Mouse (Mus musculus) stomach, postnatal 0 days (tissue): ENCODE measurements around the gene Gm36210. TPM values are rescaled to one million over a fixed set of nuclear protein-coding genes. Genes with fewer than 3 reads are reported as not detected.

ENCODE experiments used
- ATAC-seq: fragments of 200-750 bp; cut with Nextera tagmentation; 2 replicates; pipeline ENCODE4 v1.8.0; 2017; ENCODE audit not compliant: low FRiP score, low TSS enrichment
- DNase-seq: peaks from one replicate; pipeline ENCODE4 v3.0.0-alpha.2; 2016; ENCODE audit warnings: low spot score
- H3K27ac ChIP-seq: fragments of 300-500 bp; sonication (generic); replicated peaks from 2 replicates; pipeline ENCODE4 v1.5.1; 2014; ENCODE audit warnings: mild to moderate bottlenecking, control low read depth
- H3K27me3 ChIP-seq: fragments of 300-500 bp; sonication (generic); 2 replicates; pipeline ENCODE4 v1.6.1; 2014; ENCODE audit warnings: low read length; ENCODE audit not compliant: control insufficient read depth, insufficient read depth
- H3K36me3 ChIP-seq: fragments of 300-500 bp; sonication (generic); 2 replicates; pipeline ENCODE4 v1.6.1; 2014; ENCODE audit warnings: low read length, mixed read lengths; ENCODE audit not compliant: control insufficient read depth, insufficient read depth
- H3K4me1 ChIP-seq: fragments of 300-500 bp; sonication (generic); replicated peaks from 2 replicates; pipeline ENCODE4 v1.6.1; 2014; ENCODE audit warnings: antibody characterized with exemption; ENCODE audit not compliant: control insufficient read depth, insufficient read depth
- H3K4me2 ChIP-seq: fragments of 300-500 bp; sonication (generic); replicated peaks from 2 replicates; pipeline ENCODE4 v1.6.1; 2014; ENCODE audit warnings: low read depth, mild to moderate bottlenecking, control low read depth, moderate library complexity
- H3K4me3 ChIP-seq: fragments of 300-500 bp; sonication (generic); 2 replicates; pipeline ENCODE4 v1.5.1; 2014; ENCODE audit warnings: low read depth, low read length, control low read depth
- H3K9ac ChIP-seq: fragments of 300-500 bp; sonication (generic); 2 replicates; pipeline ENCODE4 v1.6.1; 2014; ENCODE audit warnings: mild to moderate bottlenecking, low read length, control low read depth, mixed read lengths
- H3K9me3 ChIP-seq: fragments of 300-500 bp; sonication (generic); 2 replicates; pipeline ENCODE4 v1.6.1; 2016; ENCODE audit warnings: low read length; ENCODE audit not compliant: control insufficient read depth
- CTCF ChIP-seq: IDR thresholded peaks from 2 replicates; pipeline ENCODE4 v1.5.1; 2016; ENCODE audit warnings: antibody characterized with exemption, low read depth, mild to moderate bottlenecking, moderate library complexity
- EP300 ChIP-seq: optimal IDR thresholded peaks from 2 replicates; pipeline ENCODE3; 2016; ENCODE audit warnings: antibody characterized with exemption
- WGBS: fragments of 180-500 bp; shearing (Covaris S2); extraction: QIAGEN DNeasy Blood & Tissue Kit; methylation state at CpG from one replicate; pipeline ENCODE4 v1.1.7; 2014; 5-methylcytosine and 5-hydroxymethylcytosine counted together
- polyA plus RNA-seq: library from polyadenylated mRNA; unstranded; fragments of >200 nt; fragmentation: Nextera tagmentation; extraction: Ambion mirVana; gene quantifications from 2 replicates; pipeline ENCODE4 v1.2.1, GENCODE M21; 2015

Gene Gm36210
- polyA plus RNA-seq, 1 experiment from 2014 or later: not detected

DNA sequence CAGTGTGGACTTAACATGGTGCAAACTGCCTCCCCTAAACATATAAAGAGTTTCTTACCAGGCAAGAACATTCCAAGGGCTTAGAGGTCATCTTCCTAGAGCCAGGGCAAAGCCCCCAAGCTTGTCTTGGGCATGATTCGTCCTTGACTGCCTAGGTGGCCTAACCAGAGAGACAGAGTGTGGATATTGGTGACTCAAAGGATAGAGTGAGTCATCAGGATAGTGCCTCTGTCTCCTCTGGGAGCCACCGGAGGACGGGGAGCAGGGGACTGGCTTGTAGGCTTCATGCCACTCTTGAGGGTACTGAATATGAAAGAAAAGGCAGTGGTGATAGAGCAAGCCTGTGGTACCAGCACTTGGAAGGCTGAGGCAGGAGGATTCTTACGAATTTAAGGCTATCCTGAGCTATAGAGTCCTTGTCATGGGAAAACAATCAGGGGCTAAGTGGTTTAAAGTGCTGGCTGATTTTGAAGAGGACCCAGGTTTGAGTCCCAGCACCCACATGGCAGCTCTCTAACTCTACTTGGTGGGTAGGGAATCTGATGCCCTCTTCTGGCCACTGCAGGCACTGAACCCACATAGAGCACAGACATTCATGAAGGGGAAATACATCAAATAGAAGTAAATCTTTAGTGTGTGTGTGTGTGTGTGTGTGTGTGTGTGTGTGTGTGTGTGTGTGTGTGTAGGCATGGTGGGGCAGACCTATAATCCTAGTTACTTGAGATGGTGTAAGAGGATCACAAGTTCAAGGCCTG, 28.0 kb upstream of the Gm36210 start:
- Histone ChIP-seq H3K4me1 (no peaks in the 10 kb centered on the region), H3K4me2 (no peak overlapping the region), H3K9me3 (no peaks in the 10 kb centered on the region), H3K4me3 (no peak overlapping the region), H3K9ac (no peak overlapping the region), H3K36me3 (no peaks in the 10 kb centered on the region), H3K27ac (no peak overlapping the region), H3K27me3 (no peaks in the 10 kb centered on the region)
- peak; percentile 44 for TF ChIP-seq CTCF
- TF ChIP-seq EP300: no peak
- DNase-seq: no peak
- ATAC-seq: no peak
- 73% methylated on average over 4 of the region's 4 CpGs for WGBS

DNA sequence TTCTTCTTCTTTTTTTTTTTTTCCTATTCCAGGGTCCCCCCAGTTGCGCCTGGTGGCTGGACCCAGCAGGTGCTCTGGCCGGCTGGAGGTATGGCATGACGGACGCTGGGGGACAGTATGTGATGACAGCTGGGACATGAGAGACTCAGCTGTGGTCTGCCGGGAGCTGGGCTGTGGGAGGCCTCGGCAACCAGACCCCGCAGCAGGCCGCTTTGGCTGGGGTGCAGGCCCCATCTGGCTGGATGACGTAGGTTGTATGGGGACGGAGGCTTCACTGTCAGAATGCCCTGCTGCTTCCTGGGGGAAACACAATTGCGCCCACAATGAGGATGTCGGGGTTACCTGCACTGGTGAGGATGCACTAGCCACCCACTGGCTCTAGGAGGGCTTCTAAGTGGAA, 26.8 kb upstream of the Gm36210 start:
- no peak for ATAC-seq
- 76% methylated on average over 12 of the region's 12 CpGs for WGBS
- H3K27ac ChIP-seq: no peak overlapping the region
- no peak overlapping the region for H3K9ac ChIP-seq
- H3K27me3 ChIP-seq: no peaks in the 10 kb centered on the region
- H3K4me3 ChIP-seq: no peak overlapping the region
- no peaks in the 10 kb centered on the region for H3K9me3 ChIP-seq
- TF ChIP-seq CTCF (no peak), EP300 (no peak)
- H3K4me1 ChIP-seq: no peaks in the 10 kb centered on the region
- no peak for DNase-seq
- H3K4me2 ChIP-seq: no peak overlapping the region
- H3K36me3 ChIP-seq: no peaks in the 10 kb centered on the region

DNA sequence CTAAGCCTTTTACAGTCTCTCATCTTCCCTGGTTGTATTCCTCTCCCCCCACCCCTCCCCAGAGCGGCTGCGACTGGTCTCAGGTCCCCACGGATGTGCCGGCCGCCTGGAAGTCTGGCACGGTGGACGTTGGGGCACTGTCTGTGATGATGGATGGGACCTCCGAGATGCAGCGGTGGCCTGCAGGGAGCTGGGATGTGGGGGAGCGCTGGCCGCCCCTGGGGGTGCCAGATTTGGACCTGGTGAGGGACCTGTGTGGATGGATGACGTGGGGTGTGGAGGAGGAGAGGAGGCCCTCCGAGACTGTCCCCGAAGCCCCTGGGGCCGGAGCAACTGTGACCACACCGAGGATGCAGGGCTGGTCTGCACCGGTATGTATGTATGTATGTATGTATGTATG, 22.0 kb upstream of the Gm36210 start:
- DNase-seq (no peak), ATAC-seq (no peak)
- no peak overlapping the region for H3K27ac ChIP-seq
- no peaks in the 10 kb centered on the region for H3K36me3 ChIP-seq
- peaks cover 7% of the 10 kb centered on the region for H3K4me1 ChIP-seq
- TF ChIP-seq CTCF: no peak
- TF ChIP-seq EP300: no peak
- no peaks in the 10 kb centered on the region for H3K27me3 ChIP-seq
- H3K4me3 ChIP-seq: 0 out of 2 replicates have a peak overlapping the region, but pooled peaks have one; percentile 13
- 70% methylated on average over 17 of the region's 17 CpGs for WGBS
- no peak overlapping the region for H3K9ac ChIP-seq
- H3K4me2 ChIP-seq: no peak overlapping the region; the same call in 1 of the 2 replicates
- no peaks in the 10 kb centered on the region for H3K9me3 ChIP-seq

DNA sequence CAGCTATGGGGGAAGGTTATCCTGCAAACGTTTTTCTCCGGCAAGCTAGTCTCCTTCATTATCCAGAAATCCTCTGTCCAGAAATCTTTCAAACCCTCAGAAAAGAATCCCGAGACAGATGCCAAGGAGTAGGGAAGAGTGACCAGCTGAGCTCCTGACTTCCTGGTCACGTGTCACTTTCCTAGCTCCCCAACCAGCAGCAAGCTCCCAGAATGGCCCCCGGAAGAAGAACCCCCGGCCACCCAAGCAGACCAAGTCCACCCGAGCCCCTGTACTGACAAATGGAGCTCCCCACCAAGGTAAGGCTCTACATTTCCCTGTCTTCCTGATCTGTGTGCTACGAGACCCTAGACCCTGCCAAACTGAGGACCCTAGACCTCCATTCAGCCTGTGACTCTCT, 21.4 kb upstream of the Gm36210 start:
- 47% methylated on average over 8 of the region's 8 CpGs for WGBS
- ATAC-seq (no peak), DNase-seq (no peak)
- Histone ChIP-seq H3K27me3 (no peaks in the 10 kb centered on the region), H3K9me3 (no peaks in the 10 kb centered on the region), H3K4me3 (0 out of 2 replicates have a peak overlapping the region, but pooled peaks have one; percentile 13), H3K4me2 (peak overlapping the region; percentile 32), H3K4me1 (peaks cover 10% of the 10 kb centered on the region), H3K9ac (no peak overlapping the region), H3K36me3 (no peaks in the 10 kb centered on the region), H3K27ac (no peak overlapping the region)
- TF ChIP-seq EP300 (no peak), CTCF (no peak)

DNA sequence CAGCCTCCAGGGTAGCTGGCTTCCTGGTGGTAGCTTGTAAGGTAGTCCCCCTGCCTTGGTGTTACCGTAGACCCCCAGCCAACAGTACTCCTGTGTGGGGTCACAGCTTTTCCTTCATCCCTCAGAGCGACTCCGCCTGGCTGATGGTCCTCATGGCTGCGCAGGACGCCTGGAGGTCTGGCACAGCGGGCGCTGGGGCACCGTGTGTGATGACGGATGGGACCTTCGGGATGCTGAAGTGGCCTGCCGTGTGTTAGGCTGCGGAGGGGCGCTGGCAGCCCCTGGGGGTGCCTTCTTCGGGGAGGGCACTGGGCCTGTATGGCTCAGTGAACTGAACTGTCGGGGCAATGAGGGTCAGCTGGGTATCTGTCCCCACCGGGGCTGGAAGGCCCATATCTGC, 20.5 kb upstream of the Gm36210 start:
- Histone ChIP-seq H3K4me3 (no peak overlapping the region), H3K36me3 (no peaks in the 10 kb centered on the region), H3K4me2 (no peak overlapping the region), H3K4me1 (peaks cover 10% of the 10 kb centered on the region), H3K27me3 (no peaks in the 10 kb centered on the region), H3K9ac (no peak overlapping the region), H3K9me3 (no peaks in the 10 kb centered on the region), H3K27ac (no peak overlapping the region)
- DNase-seq: no peak
- TF ChIP-seq EP300 (no peak), CTCF (no peak)
- no peak for ATAC-seq
- WGBS: 76% methylated on average over 16 of the region's 16 CpGs
